Mouse (Mus musculus) heart, adult 8-10 months (tissue): ENCODE measurements around the gene Ppp1r16b. TPM values are rescaled to one million over a fixed set of nuclear protein-coding genes. Genes with fewer than 3 reads are reported as not detected.
A peak's percentile ranks its signal among the peaks of the same experiment; 100 is the strongest.

ENCODE experiments used
- microRNA-seq: library from miRNA; unstranded; fragments of <30 nt; microRNA quantifications from one replicate; pipeline ENCODE4 v1.2.0, GENCODE M21; 2022
- total RNA-seq, 4 experiments: library from RNA; stranded (reverse); gene quantifications; 2 replicates each; pipeline ENCODE4 v1.2.4; 2022

The Ppp1r16b gene
- total RNA-seq, 4 experiments from 2014 or later, result 7.8 to 12.3 (median 10.1) TPM

Small RNAs within 50 kb of the gene (microRNA-seq; reads per million reads assigned to microRNA genes)
- not detected for gene Gm26141
- 3.4 reads per million, percentile 6 among the genes with 10 or more reads in this experiment for gene Mir3474

Other genes with a start within 250 kb of the Ppp1r16b start
- gene Adig, start 162.8 kb upstream of the Ppp1r16b start, total RNA-seq, result 10 to 100 TPM in 1 of 4 experiments, 1 to 10 TPM in 3; 3.6 to 11.6 (median 6.1) TPM
- gene Arhgap40, start 152.6 kb upstream of the Ppp1r16b start, total RNA-seq, result not detected
- not detected for gene Slc32a1, start 54.6 kb upstream of the Ppp1r16b start, total RNA-seq
- 1 to 10 TPM; 5.0 to 6.4 (median 6.3) TPM for gene Actr5, start 40.5 kb upstream of the Ppp1r16b start, total RNA-seq
- 1 to 10 TPM in 1 of 4 experiments, under 1 TPM in 3; 0.22 to 1.6 (median 0.54) TPM for gene Fam83d, start 102.7 kb downstream of the Ppp1r16b start, total RNA-seq
- gene Dhx35, start 129.4 kb downstream of the Ppp1r16b start, total RNA-seq, result 10 to 100 TPM; 12.3 to 17.6 (median 15.8) TPM